Mouse (Mus musculus): ENCODE measurements at regions not wholly inside any gene's neighbourhood (a gene's known extent, or its start where the extent isn't known, plus 50 kb on each side); places are given as distances from the start of the nearest gene placed in this dataset.

GRCm38 (mm10) chr3:155373591-155373990 lies 280.4 kb downstream of the Lrriq3 start:
- TF ChIP-seq POLR2A (IDR thresholded peaks at IDR 0.05; ENCODE audit: borderline replicate concordance, extremely low read depth, insufficient read depth, insufficient read length, poor library complexity, severe bottlenecking) (no peak), CTCF (IDR thresholded peaks at IDR 0.05; ENCODE audit: borderline replicate concordance, extremely low read depth, insufficient read depth, insufficient read length) (no peak)

All from brain, embryonic 14.5 days (tissue).